Mouse (Mus musculus) midbrain, embryonic 10.5 days (tissue): ENCODE data around the gene Gprc5d. TPM values are rescaled to one million over a fixed set of nuclear protein-coding genes. Genes with fewer than 3 reads are reported as not detected.

Experiments used
- DNase-seq: peaks from one replicate; pipeline ENCODE4 v3.0.0-alpha.2; 2017; ENCODE audit warnings: low spot score
- H3K27ac ChIP-seq: fragments of 300-500 bp; sonication (generic); replicated peaks from 2 replicates; pipeline ENCODE4 v1.5.1; 2016; ENCODE audit warnings: mild to moderate bottlenecking
- H3K27me3 ChIP-seq: fragments of 300-500 bp; sonication (generic); 2 replicates; pipeline ENCODE4 v1.6.1; 2016; ENCODE audit warnings: low read depth, mild to moderate bottlenecking; ENCODE audit not compliant: poor library complexity, severe bottlenecking
- H3K36me3 ChIP-seq: fragments of 300-500 bp; sonication (generic); 2 replicates; pipeline ENCODE4 v1.6.1; 2016; ENCODE audit warnings: mild to moderate bottlenecking, moderate library complexity
- H3K4me1 ChIP-seq: fragments of 300-500 bp; sonication (generic); 2 replicates; pipeline ENCODE4 v1.6.1; 2016
- H3K4me3 ChIP-seq: fragments of 300-500 bp; sonication (generic); 2 replicates; pipeline ENCODE4 v1.5.1; 2016; ENCODE audit warnings: mild to moderate bottlenecking, moderate library complexity
- H3K9me3 ChIP-seq: fragments of 300-500 bp; sonication (generic); replicated peaks from 2 replicates; pipeline ENCODE4 v1.6.1; 2016; ENCODE audit warnings: mild to moderate bottlenecking
- WGBS: fragments of 180-500 bp; shearing (Covaris S2); methylation state at CpG from one replicate; pipeline ENCODE4 v1.1.7; 2016; 5-methylcytosine and 5-hydroxymethylcytosine counted together
- polyA plus RNA-seq: library from polyadenylated mRNA; unstranded; fragments of >200 nt; fragmentation: Nextera tagmentation; extraction: Ambion mirVana; gene quantifications from 2 replicates; pipeline ENCODE4 v1.2.1, GENCODE M21; 2016

Gene Gprc5d
- polyA plus RNA-seq, 1 experiment from 2014 or later = not detected

- Histone ChIP-seq H3K36me3 (no peaks in the 10 kb centered on the region), H3K4me3 (no peak overlapping the region), H3K27ac (no peak overlapping the region), H3K27me3 (no peaks in the 10 kb centered on the region; the same call in 1 of the 2 replicates), H3K9me3 (no peaks in the 10 kb centered on the region), H3K4me1 (peaks cover 5% of the 10 kb centered on the region; the same call in 1 of the 2 replicates)
- DNase-seq = no peak
- 69% methylated on average over 5 of the region's 5 CpGs for WGBS
Measured at GRCm38 (mm10) chr6:135124755-135125380, 6.8 kb upstream of the Gprc5d start.

GRCm38 (mm10) chr6:135116479-135116878 lies 1.6 kb downstream of the Gprc5d start:
- H3K4me3 ChIP-seq = no peak overlapping the region
- peaks cover 16% of the 10 kb centered on the region for H3K4me1 ChIP-seq
- H3K9me3 ChIP-seq = no peaks in the 10 kb centered on the region
- H3K27me3 ChIP-seq = peaks cover 56% of the 10 kb centered on the region
- WGBS = 96% methylated on average over 8 of the region's 8 CpGs
- no peak for DNase-seq
- no peaks in the 10 kb centered on the region for H3K36me3 ChIP-seq
- H3K27ac ChIP-seq = no peak overlapping the region

- 26% methylated on average over 6 of the region's 6 CpGs for WGBS
- no peaks in the 10 kb centered on the region for H3K36me3 ChIP-seq
- no peak for DNase-seq
- H3K9me3 ChIP-seq = no peaks in the 10 kb centered on the region
- H3K27me3 ChIP-seq = peaks cover 79% of the 10 kb centered on the region
- H3K4me1 ChIP-seq = peaks cover 16% of the 10 kb centered on the region
- H3K4me3 ChIP-seq = no peak overlapping the region
- no peak overlapping the region for H3K27ac ChIP-seq
Measured at GRCm38 (mm10) chr6:135113114-135113436, 5.0 kb downstream of the Gprc5d start.

GRCm38 (mm10) chr6:135112411-135113113 lies 5.5 kb downstream of the Gprc5d start:
- Histone ChIP-seq H3K4me3 (no peak overlapping the region), H3K4me1 (peaks cover 16% of the 10 kb centered on the region), H3K36me3 (no peaks in the 10 kb centered on the region), H3K27ac (no peak overlapping the region), H3K9me3 (no peaks in the 10 kb centered on the region), H3K27me3 (peaks cover 83% of the 10 kb centered on the region)
- 18% methylated on average over 7 of the region's 7 CpGs for WGBS
- DNase-seq = peak; percentile 44

- Histone ChIP-seq H3K36me3 (no peaks in the 10 kb centered on the region), H3K27ac (no peak overlapping the region), H3K4me1 (peaks cover 10% of the 10 kb centered on the region), H3K9me3 (0 out of 2 replicates have a peak, but pooled peaks cover 3% of the 10 kb centered on the region), H3K4me3 (no peak overlapping the region), H3K27me3 (peaks cover 91% of the 10 kb centered on the region)
- no peak for DNase-seq
- WGBS = 93% methylated on average over 6 of the region's 6 CpGs
Measured at GRCm38 (mm10) chr6:135107014-135107413, 11.1 kb downstream of the Gprc5d start.

- Histone ChIP-seq H3K27ac (no peak overlapping the region), H3K36me3 (no peaks in the 10 kb centered on the region)
- 84% methylated on average over 5 of the region's 5 CpGs for WGBS
Measured at GRCm38 (mm10) chr6:135102736-135103303, 15.3 kb downstream of the Gprc5d start.

GRCm38 (mm10) chr6:135100787-135101472 lies 17.2 kb downstream of the Gprc5d start:
- Histone ChIP-seq H3K9me3 (0 out of 2 replicates have a peak, but pooled peaks cover 3% of the 10 kb centered on the region), H3K4me3 (no peak overlapping the region), H3K36me3 (no peaks in the 10 kb centered on the region), H3K4me1 (peaks cover 11% of the 10 kb centered on the region), H3K27ac (no peak overlapping the region), H3K27me3 (peaks cover 32% of the 10 kb centered on the region)
- DNase-seq = no peak
- WGBS = 82% methylated on average over 15 of the region's 15 CpGs

More at GRCm38 (mm10) chr6:135102736-135103303, 15.3 kb downstream of the Gprc5d start:
- Histone ChIP-seq H3K4me3 (no peak overlapping the region), H3K4me1 (peaks cover 11% of the 10 kb centered on the region), H3K27me3 (peaks cover 51% of the 10 kb centered on the region), H3K9me3 (0 out of 2 replicates have a peak, but pooled peaks cover 3% of the 10 kb centered on the region)
- DNase-seq = no peak

- Histone ChIP-seq H3K4me1 (peaks cover 11% of the 10 kb centered on the region), H3K9me3 (no peaks in the 10 kb centered on the region), H3K36me3 (no peaks in the 10 kb centered on the region), H3K4me3 (no peak overlapping the region), H3K27me3 (peaks cover 21% of the 10 kb centered on the region; the same call in 1 of the 2 replicates), H3K27ac (no peak overlapping the region)
- WGBS = 94% methylated on average over 12 of the region's 12 CpGs
- no peak for DNase-seq
Measured at GRCm38 (mm10) chr6:135092798-135093470, 25.1 kb downstream of the Gprc5d start.

GRCm38 (mm10) chr6:135090661-135091060 lies 27.4 kb downstream of the Gprc5d start:
- peaks cover 15% of the 10 kb centered on the region for H3K4me1 ChIP-seq
- 75% methylated on average over 4 of the region's 4 CpGs for WGBS
- DNase-seq = no peak
- no peaks in the 10 kb centered on the region for H3K9me3 ChIP-seq
- no peaks in the 10 kb centered on the region for H3K36me3 ChIP-seq
- no peak overlapping the region for H3K27ac ChIP-seq
- H3K4me3 ChIP-seq = no peak overlapping the region
- H3K27me3 ChIP-seq = peaks cover 21% of the 10 kb centered on the region; the same call in 1 of the 2 replicates

- WGBS = 19% methylated on average over 8 of the region's 8 CpGs
- no peak for DNase-seq
- H3K9me3 ChIP-seq = no peaks in the 10 kb centered on the region
Measured at GRCm38 (mm10) chr6:135089786-135090185, 28.3 kb downstream of the Gprc5d start.

GRCm38 (mm10) chr6:135087721-135088451 lies 30.2 kb downstream of the Gprc5d start:
- H3K36me3 ChIP-seq = peaks cover 6% of the 10 kb centered on the region; the same call in 1 of the 2 replicates
- peaks cover 20% of the 10 kb centered on the region for H3K4me1 ChIP-seq
- H3K27ac ChIP-seq = 0 out of 2 replicates have a peak overlapping the region, but pooled peaks have one; percentile 24
- H3K9me3 ChIP-seq = no peaks in the 10 kb centered on the region
- peaks cover 21% of the 10 kb centered on the region; the same call in 1 of the 2 replicates for H3K27me3 ChIP-seq
- no peak overlapping the region for H3K4me3 ChIP-seq
- DNase-seq = peak; percentile 87
- 39% methylated on average over 19 of the region's 19 CpGs for WGBS

More at GRCm38 (mm10) chr6:135089786-135090185, 28.3 kb downstream of the Gprc5d start:
- peaks cover 15% of the 10 kb centered on the region for H3K4me1 ChIP-seq
- peaks cover 21% of the 10 kb centered on the region; the same call in 1 of the 2 replicates for H3K27me3 ChIP-seq
- no peak overlapping the region for H3K4me3 ChIP-seq
- no peak overlapping the region; the same call in 1 of the 2 replicates for H3K27ac ChIP-seq
- no peaks in the 10 kb centered on the region for H3K36me3 ChIP-seq
